Mouse (Mus musculus): ENCODE data around the gene Slamf8. TPM values are rescaled to one million over a fixed set of nuclear protein-coding genes. Genes with fewer than 3 reads are reported as not detected.

Gene Slamf8
- total RNA-seq, 2 experiments from 2014 or later, result 0.22 to 0.42 TPM

- no peak for DNase-seq
- intact Hi-C loops (cut with DNase I), result no loop called here
Observed at GRCm38 (mm10) chr1:172546062-172546461, 44.3 kb downstream of the Slamf8 start.

GRCm38 (mm10) chr1:172540283-172540820 lies 50.0 kb downstream of the Slamf8 start:
- no peak for DNase-seq
- intact Hi-C loops (cut with DNase I), result no loop called here

GRCm38 (mm10) chr1:172539827-172540226 lies 50.5 kb downstream of the Slamf8 start:
- DNase-seq, result no peak

GRCm38 (mm10) chr1:172535116-172535515 lies 55.3 kb downstream of the Slamf8 start:
- intact Hi-C loops (cut with DNase I), result no loop called here
- no peak for DNase-seq

More at GRCm38 (mm10) chr1:172539827-172540226, 50.5 kb downstream of the Slamf8 start:
- intact Hi-C loops (cut with DNase I), result no loop called here

GRCm38 (mm10) chr1:172532551-172532950 lies 57.8 kb downstream of the Slamf8 start:
- DNase-seq, result no peak
- intact Hi-C loops (cut with DNase I), result no loop called here

Other genes starting within 250 kb of the Slamf8 start
- gene Kcnj10, start 249.4 kb downstream of the Slamf8 start, total RNA-seq (2021), result under 1 TPM; 0.05 to 0.11 TPM
- gene Pigm, start 214.0 kb downstream of the Slamf8 start, total RNA-seq (2021), result 1 to 10 TPM; 4.4 to 4.8 TPM
- gene Slamf9, start 115.2 kb downstream of the Slamf8 start, total RNA-seq (2021), result 1 to 10 TPM; 1.1 to 1.5 TPM
- gene Igsf9, start 108.8 kb downstream of the Slamf8 start, total RNA-seq (2021), result under 1 TPM; 0.75 to 0.76 TPM
- gene Tagln2, start 90.5 kb downstream of the Slamf8 start, total RNA-seq (2021), result 10 to 100 TPM; 71.9 to 78.4 TPM
- under 1 TPM; 0.14 to 0.92 TPM for gene Cfap45, start 69.8 kb downstream of the Slamf8 start, total RNA-seq (2021)
- not detected for gene Vsig8, start 34.6 kb downstream of the Slamf8 start, total RNA-seq (2021)
- gene Fcrl6, start 12.0 kb upstream of the Slamf8 start, total RNA-seq (2021), result not detected
- 10 to 100 TPM; 12.7 to 13.3 TPM for gene Dusp23, start 42.4 kb upstream of the Slamf8 start, total RNA-seq (2021)
- not detected for gene Crp, start 107.5 kb upstream of the Slamf8 start, total RNA-seq (2021)

Measured in heart, postnatal 36 days (tissue).